Mouse (Mus musculus): ENCODE measurements at regions not wholly inside any gene's neighbourhood (a gene's known extent, or its start where the extent isn't known, plus 50 kb on each side); places are given as distances from the start of the nearest gene placed in this dataset.

DNA sequence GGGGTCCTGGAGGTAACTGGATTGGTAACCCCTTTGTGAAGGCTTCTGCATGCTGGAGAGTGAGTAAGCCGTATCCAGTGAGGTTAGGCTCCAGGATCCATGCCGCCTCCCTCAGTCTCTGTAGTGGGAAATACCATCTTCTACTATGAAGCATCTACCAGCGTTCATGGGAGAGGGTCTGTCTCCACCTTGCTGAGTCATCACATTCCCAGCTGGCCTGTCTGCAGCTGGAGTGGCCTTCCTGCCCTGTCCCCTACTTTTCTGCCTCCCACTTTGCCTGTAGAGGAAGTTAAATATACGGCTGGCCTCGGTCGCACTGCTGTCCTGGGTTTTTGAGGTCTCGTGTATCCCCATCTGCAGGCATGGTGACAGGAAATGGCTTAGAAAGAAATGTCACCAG is 78.0 kb upstream of the Sec14l1 start:
- DNase-seq (ENCODE audit: extremely low read depth, low read depth): no peak

GRCm38 (mm10) chr11:117038282-117039106 is 76.5 kb upstream of the Sec14l1 start:
- no peak for DNase-seq (ENCODE audit: extremely low read depth, low read depth)

DNA sequence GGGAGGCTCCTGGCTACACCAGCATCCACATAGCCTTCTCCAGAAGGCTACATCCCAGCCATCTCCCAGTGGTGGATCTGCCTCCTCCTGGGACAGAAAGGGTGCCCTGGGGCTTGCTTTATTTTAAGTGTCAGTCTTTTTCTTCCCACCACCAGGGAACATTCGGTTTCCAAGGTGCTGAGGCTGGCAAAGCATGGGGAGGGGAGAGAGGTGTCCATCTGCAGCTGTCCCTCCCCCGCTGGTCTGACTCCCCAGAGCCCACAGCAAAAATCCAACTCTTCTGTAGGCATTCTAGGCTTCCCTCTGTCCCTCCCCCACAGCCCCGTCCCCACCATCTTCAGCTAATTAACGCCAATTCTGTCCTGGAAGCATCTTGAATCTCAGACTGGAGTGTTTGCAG is 74.1 kb upstream of the Sec14l1 start:
- DNase-seq (ENCODE audit: extremely low read depth, low read depth): no peak

- DNase-seq (ENCODE audit: extremely low read depth, low read depth): no peak
Measured at GRCm38 (mm10) chr11:117042336-117042735, 72.6 kb upstream of the Sec14l1 start.

GRCm38 (mm10) chr11:117043524-117043923 is 71.4 kb upstream of the Sec14l1 start:
- no peak for DNase-seq (ENCODE audit: extremely low read depth, low read depth)

GRCm38 (mm10) chr11:117044731-117045130 is 70.2 kb upstream of the Sec14l1 start:
- DNase-seq (ENCODE audit: extremely low read depth, low read depth): no peak

DNA sequence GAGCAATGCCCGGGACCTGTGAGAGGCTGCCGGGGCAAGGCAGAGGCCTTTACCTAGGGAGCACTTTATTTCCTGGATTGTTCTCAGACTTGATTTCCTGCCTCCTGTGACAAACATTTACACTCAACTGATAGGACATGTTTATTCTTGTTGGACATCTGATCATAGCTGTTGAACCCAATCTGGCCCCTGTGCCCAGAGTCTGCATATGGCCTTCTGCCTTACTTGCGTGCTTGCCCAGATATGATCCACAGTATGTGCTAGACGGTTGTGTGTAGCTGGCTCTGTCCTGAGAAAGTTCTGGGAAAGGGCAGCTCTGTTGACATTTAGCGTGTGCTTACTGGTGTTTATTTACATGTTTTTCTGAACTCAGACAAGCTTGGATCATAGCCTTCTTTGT is 68.3 kb upstream of the Sec14l1 start:
- DNase-seq (ENCODE audit: extremely low read depth, low read depth): no peak

GRCm38 (mm10) chr11:117047172-117047950 is 67.6 kb upstream of the Sec14l1 start:
- DNase-seq (ENCODE audit: extremely low read depth, low read depth): peak; percentile 78

- DNase-seq (ENCODE audit: extremely low read depth, low read depth): no peak
Measured at GRCm38 (mm10) chr11:117048911-117049310, 66.1 kb upstream of the Sec14l1 start.

DNA sequence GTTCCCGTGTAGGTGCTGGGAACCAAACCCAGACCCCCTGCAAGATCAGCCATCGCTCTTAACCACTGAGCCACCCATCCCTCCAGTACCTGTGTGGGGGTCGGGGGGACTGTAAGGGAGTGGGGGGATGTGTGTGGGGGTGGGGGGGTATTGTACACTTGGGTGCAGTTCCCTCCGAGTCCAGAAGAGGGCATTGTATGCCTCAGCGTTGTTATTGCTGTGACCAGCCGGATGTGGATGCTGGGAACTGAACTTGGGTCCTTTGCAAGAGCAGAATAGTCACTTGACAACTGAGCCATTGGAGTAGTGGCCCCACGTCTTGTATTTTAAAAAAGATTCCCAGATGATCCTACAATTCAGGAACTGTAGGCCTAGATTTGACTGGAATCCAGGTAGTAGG is 64.2 kb upstream of the Sec14l1 start:
- DNase-seq (ENCODE audit: extremely low read depth, low read depth): no peak

DNA sequence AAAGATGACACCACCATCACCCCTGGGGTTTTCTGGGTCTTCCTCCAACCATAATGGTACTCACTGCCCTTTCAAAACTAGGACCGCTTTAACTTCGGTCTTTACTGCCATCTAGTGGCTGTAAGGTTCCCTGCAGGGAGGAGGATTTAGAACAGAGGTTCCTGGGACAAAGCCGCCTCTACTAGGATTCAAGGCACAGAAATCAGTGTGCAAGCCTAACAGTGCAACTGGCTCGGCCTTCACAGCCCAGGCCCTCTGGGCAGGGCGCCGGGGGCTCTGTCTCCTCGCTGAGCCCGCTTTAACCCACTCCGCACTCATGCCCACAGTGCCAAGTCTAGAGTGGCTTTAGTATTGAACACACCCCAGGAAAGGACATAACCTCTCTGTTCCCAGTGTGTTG is 58.0 kb upstream of the Sec14l1 start:
- DNase-seq (ENCODE audit: extremely low read depth, low read depth): no peak

- no peak for DNase-seq (ENCODE audit: extremely low read depth, low read depth)
Measured at GRCm38 (mm10) chr11:117057451-117057850, 57.5 kb upstream of the Sec14l1 start.

DNA sequence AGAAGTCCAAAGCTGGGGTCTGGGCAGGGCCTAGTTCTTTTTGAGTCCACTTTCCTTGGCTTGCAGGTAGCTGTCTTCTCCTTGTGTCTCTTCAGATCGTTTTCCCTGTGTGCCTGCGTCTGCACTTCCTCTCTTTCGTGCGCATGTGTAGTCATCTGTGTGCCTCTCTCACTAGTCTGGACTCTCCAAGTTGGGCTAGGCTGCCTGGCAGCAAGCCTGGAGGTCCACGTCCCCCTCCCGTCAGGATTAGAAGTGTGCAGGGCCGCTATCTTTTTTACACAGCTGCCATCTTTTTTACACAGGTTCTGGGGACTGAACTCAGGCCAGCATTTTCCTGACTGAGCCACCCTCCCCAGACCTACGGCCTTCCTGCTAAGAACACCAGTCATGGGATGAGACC is 55.8 kb upstream of the Sec14l1 start:
- DNase-seq (ENCODE audit: extremely low read depth, low read depth): peak; percentile 95

DNA sequence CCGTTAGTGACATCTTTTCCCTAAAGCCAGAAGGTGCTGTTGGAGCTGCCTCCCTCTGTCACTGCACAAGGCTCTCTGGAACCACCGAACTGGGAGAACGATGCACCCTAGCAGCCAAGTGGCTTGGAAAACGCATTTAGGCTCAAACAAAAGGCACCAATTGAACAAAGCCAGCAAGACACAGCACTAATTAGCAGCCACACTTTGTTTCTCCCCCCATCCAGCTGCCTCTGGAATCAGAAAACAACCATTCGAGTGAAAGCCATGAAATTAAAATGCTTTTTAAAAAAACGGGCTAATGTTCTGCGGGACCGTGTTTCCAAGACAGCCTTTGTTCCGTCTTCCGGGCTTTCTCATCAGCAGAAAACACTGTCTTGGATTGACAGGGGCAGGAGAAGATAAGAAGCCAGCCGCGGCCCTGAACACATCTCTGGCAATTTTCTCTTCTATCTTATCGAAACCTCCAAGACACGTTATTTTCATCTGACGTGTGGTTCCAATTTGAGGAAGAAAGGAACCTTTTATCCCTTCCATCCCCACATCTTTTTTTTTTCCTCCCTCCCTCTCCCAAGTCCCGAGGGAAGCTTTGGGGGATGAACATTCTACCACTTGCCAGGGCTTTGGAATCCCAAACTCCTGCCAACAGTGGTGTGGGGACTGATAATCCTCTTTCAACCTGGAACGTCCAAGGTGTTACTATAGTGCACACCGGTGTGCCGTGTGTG is 54.8 kb upstream of the Sec14l1 start:
- peak; percentile 89 for DNase-seq (ENCODE audit: extremely low read depth, low read depth)

DNA sequence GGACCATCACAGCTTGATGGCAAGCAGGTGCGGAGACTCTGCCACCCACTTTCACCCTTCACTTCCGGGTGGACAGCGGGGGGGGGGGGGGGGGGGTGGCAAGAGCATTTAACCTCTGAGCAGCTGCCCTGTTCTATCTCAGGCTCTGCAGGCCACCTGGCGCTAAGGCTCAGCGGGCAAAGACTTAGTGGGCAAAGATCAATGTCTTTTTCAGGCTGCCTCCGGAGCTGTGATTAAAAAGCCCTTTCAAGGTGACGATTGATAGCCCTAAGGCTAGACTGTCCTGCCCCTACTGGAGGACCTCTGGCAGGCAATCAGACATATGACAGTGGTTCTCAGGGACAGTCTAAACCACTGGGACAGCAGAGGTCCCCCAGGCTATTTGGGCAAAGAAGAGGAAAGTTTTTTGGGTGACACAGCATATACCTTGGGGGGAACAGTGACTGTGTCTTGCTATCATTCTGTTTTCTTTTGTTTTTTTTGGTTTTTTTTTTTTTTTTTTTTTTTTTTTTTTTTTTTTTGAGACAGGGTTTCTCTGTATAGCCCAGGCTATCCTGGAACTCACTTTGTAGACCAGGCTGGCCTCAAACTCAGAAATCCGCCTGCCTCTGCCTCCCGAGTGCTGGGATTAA is 54.1 kb upstream of the Sec14l1 start:
- DNase-seq (ENCODE audit: extremely low read depth, low read depth): no peak

DNA sequence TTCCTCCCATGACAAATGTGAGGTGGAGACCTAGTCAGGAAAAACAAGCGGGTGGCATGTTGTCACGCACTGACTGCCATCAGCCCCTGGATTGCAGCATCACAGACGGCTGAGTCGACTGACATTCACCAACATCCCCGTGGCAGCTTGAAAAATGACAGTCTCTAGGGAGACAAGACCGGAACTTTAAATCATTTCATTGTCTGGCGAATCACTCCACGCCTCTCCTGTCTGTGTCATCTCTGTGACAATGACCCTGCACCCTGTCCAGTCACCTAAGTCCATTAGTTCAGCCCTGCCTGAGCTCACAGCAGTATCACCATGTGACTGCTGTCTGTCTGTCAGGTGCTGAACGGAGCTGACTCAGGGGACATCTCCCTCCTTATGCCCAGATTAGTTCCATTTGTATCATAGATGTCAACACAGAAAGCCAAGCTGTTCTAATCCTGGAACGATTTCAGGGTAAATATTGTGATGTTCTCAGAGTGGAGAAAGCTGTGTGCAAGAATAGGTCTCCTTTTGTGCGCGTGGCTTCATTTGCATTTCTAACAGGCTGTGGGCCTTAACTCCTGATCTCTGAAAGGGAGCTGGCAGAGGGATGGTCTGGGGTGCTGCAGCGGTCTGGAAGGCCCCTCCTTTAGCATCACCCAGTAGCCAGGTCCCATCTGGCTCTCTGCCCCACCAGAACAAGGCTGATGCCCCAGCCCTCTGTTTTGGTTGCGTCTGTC is 52.0 kb upstream of the Sec14l1 start:
- no peak for DNase-seq (ENCODE audit: extremely low read depth, low read depth)

All from MEL-GATA-1-ER (cell line).